Mouse (Mus musculus): ENCODE data around the gene Cdsn. TPM values are rescaled to one million over a fixed set of nuclear protein-coding genes. Genes with fewer than 3 reads are reported as not detected.

Cdsn gene
- polyA plus RNA-seq, 1 experiment = 28.6 TPM

- TF ChIP-seq POLR2A (IDR thresholded peaks at IDR 0.05; ENCODE audit: low read depth, low read length) (no peak), CTCF (IDR thresholded peaks at IDR 0.05; ENCODE audit: borderline replicate concordance, insufficient read depth, low read length) (no peak)
- Histone ChIP-seq H3K4me1 (ENCODE audit: control insufficient read depth, insufficient read depth, low read length) (no peaks in the 10 kb centered on the region), H3K27ac (ENCODE audit: insufficient read depth, low read length) (no peak overlapping the region), H3K4me3 (ENCODE audit: insufficient read depth, low read length) (no peak overlapping the region)
Measured at GRCm38 (mm10) chr17:35532360-35532759, 19.6 kb upstream of the Cdsn start.

DNA sequence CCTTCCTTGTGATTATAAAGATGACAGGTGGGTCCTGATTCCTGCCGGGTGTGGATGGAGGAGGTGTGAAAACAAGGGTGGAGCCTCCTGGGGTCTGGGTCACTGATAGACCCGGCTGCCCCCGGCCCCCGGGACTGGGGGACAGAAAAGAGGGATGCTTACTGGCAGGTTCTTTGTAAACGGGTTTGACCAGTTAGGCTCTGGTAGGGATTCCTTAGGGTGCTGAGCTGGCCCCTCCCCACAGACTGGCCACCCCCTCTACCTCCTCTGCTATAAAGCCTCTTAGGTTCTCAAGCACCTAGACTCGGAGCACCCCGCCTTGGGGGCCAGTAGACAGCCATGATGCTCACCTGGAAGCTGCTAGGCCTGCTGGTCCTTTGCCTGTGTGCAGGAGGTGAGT is 19.0 kb upstream of the Cdsn start, which contains the start of gene Psors1c2:
Gene Psors1c2 (plus strand): TSS at position 301 of the 400 bp plus-strand sequence.
- Histone ChIP-seq H3K27ac (ENCODE audit: insufficient read depth, low read length) (no peak within 1 kb of the TSS), H3K4me1 (ENCODE audit: control insufficient read depth, insufficient read depth, low read length) (no peaks in the 10 kb centered on the region)
- TF ChIP-seq CTCF (IDR thresholded peaks at IDR 0.05; ENCODE audit: borderline replicate concordance, insufficient read depth, low read length) (no peak), POLR2A (IDR thresholded peaks at IDR 0.05; ENCODE audit: low read depth, low read length) (no peak)

DNA sequence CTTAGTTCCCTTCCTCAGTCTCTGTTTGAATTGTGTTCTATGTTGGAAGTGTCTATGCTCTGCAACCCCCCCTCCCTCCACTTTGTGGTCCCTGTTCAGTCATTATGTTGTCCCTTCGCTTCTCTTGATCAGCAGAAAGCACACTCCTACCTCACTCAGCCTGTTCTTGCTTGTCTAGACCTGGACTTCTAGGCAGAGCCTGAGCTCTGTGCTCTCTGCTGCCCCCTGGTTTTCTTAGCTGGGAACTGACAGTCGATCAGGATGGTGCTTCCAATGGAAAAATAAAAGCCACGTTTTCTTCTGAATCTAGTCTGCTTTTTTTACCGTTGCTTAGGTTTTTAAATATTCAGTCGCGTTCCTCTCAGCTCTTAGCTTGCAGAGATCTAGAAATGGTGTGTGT is 17.6 kb upstream of the Cdsn start:
- peak; percentile 74 for TF ChIP-seq CTCF (IDR thresholded peaks at IDR 0.05; ENCODE audit: borderline replicate concordance, insufficient read depth, low read length)
- no peak for TF ChIP-seq POLR2A (IDR thresholded peaks at IDR 0.05; ENCODE audit: low read depth, low read length)
- no peaks in the 10 kb centered on the region for H3K4me1 ChIP-seq (ENCODE audit: control insufficient read depth, insufficient read depth, low read length)
- H3K4me3 ChIP-seq (ENCODE audit: insufficient read depth, low read length) = no peak overlapping the region
- no peak overlapping the region for H3K27ac ChIP-seq (ENCODE audit: insufficient read depth, low read length)

More for the DNA sequence above, 19.0 kb upstream of the Cdsn start, which contains the start of gene Psors1c2:
- H3K4me3 ChIP-seq (ENCODE audit: insufficient read depth, low read length) = no peak within 1 kb of the TSS

DNA sequence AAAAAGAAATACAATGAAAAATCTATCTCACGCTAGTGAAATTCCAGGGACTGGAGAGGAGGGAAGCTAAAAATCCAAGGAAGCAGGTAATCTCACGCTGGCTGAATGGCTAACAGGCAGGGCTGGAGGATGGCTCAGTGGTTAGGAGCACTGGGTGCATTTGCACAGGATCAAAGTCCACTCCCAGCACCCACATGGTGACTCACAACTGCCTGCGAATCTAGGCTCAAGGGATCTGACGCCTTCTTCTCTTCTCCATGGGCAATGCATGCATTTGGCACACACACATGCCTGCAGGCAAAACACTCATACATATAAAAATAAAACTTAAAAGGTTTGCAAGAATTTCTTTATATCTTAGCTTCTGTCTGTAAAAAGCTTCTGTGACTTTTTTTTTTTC is 14.5 kb upstream of the Cdsn start:
- H3K4me1 ChIP-seq (ENCODE audit: control insufficient read depth, insufficient read depth, low read length) = no peaks in the 10 kb centered on the region
- no peak for TF ChIP-seq CTCF (IDR thresholded peaks at IDR 0.05; ENCODE audit: borderline replicate concordance, insufficient read depth, low read length)
- no peak overlapping the region for H3K27ac ChIP-seq (ENCODE audit: insufficient read depth, low read length)
- no peak overlapping the region for H3K4me3 ChIP-seq (ENCODE audit: insufficient read depth, low read length)

DNA sequence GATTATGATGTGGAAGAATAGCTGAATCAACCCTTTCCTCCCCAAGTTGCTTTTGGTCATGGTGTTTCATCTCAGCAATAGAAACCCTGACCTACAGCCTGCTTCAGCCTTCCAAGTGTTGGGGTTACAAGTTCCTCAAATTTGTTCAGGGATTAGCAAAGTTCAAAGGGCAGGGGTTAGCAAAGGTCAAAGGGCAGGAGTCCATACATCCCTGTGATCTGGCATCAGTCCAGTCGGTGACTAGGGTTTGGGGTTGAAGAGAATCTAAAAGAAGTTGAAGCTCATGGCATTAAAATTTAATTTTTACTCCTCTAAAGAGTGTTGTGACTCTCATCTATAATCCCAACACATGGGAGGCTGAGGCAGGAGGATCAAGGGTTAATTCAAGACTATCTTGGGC is 13.5 kb upstream of the Cdsn start:
- no peaks in the 10 kb centered on the region for H3K4me1 ChIP-seq (ENCODE audit: control insufficient read depth, insufficient read depth, low read length)
- no peak overlapping the region for H3K4me3 ChIP-seq (ENCODE audit: insufficient read depth, low read length)
- H3K27ac ChIP-seq (ENCODE audit: insufficient read depth, low read length) = no peak overlapping the region
- TF ChIP-seq CTCF (IDR thresholded peaks at IDR 0.05; ENCODE audit: borderline replicate concordance, insufficient read depth, low read length) (no peak), POLR2A (IDR thresholded peaks at IDR 0.05; ENCODE audit: low read depth, low read length) (no peak)

DNA sequence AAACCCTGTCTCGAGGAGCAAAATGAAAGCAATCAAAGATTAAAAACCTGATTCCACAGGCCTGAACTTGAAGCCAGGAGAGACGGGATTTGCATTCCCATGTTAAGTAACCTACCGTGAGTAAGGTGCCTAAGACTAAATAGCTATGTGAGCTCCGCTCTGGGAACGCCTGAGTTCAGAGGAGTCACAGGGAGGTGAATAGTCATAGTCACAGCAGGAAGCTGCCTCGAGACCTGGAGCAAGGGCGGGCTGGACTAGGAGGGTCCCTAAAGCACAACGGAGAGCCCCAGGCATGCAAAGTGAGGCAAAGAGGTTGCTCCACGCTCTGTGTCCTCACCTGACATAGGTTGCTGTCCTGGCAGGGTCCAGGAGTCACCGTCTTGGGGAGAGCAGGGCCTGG is 12.4 kb upstream of the Cdsn start:
- TF ChIP-seq CTCF (IDR thresholded peaks at IDR 0.05; ENCODE audit: borderline replicate concordance, insufficient read depth, low read length) = no peak
- TF ChIP-seq POLR2A (IDR thresholded peaks at IDR 0.05; ENCODE audit: low read depth, low read length) = no peak
- H3K4me3 ChIP-seq (ENCODE audit: insufficient read depth, low read length) = no peak overlapping the region
- no peak overlapping the region for H3K27ac ChIP-seq (ENCODE audit: insufficient read depth, low read length)
- no peaks in the 10 kb centered on the region for H3K4me1 ChIP-seq (ENCODE audit: control insufficient read depth, insufficient read depth, low read length)

DNA sequence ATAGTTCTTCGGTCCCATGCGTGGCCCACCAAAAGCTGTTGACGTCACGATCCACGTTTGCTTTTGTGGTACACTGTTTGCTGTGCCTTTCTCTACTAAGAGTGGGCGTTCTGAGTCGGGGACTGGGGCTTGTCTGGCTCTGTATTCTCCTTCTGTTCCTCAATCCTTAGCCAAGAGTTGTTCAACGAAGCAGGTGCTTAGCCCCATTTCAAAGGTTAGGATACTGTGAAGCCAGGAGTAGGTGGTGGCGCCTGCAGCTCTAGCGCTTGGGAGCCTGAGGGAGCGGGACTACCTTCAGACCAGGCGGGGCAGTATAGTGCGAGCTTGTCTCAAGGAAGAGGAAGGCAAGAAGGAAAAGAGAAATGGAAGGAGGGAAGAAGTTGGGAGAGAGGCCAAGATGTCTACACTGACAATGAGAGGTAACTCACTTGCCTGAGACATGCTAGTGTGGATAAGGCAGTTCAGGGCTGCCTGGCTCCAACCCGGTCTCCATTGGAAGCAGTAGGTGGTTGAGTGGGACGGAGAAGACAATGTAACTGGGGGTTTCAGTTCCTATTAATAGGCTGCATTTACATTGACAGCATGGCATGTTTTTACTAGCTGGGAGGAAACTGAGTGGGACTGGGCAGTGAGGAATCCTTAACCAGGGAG is 9.0 kb upstream of the Cdsn start:
- TF ChIP-seq POLR2A (IDR thresholded peaks at IDR 0.05; ENCODE audit: low read depth, low read length) = no peak
- no peak for TF ChIP-seq CTCF (IDR thresholded peaks at IDR 0.05; ENCODE audit: borderline replicate concordance, insufficient read depth, low read length)
- Histone ChIP-seq H3K4me1 (ENCODE audit: control insufficient read depth, insufficient read depth, low read length) (no peaks in the 10 kb centered on the region), H3K27ac (ENCODE audit: insufficient read depth, low read length) (no peak overlapping the region), H3K4me3 (ENCODE audit: insufficient read depth, low read length) (no peak overlapping the region)

- no peak overlapping the region for H3K4me3 ChIP-seq (ENCODE audit: insufficient read depth, low read length)
- H3K27ac ChIP-seq (ENCODE audit: insufficient read depth, low read length) = no peak overlapping the region
- no peaks in the 10 kb centered on the region for H3K4me1 ChIP-seq (ENCODE audit: control insufficient read depth, insufficient read depth, low read length)
- TF ChIP-seq CTCF (IDR thresholded peaks at IDR 0.05; ENCODE audit: borderline replicate concordance, insufficient read depth, low read length) = no peak
- TF ChIP-seq POLR2A (IDR thresholded peaks at IDR 0.05; ENCODE audit: low read depth, low read length) = no peak
Measured at GRCm38 (mm10) chr17:35543412-35543861, 8.5 kb upstream of the Cdsn start.

GRCm38 (mm10) chr17:35544001-35544400 is 7.9 kb upstream of the Cdsn start:
- H3K27ac ChIP-seq (ENCODE audit: insufficient read depth, low read length) = no peak overlapping the region
- no peak overlapping the region for H3K4me3 ChIP-seq (ENCODE audit: insufficient read depth, low read length)
- no peaks in the 10 kb centered on the region for H3K4me1 ChIP-seq (ENCODE audit: control insufficient read depth, insufficient read depth, low read length)
- TF ChIP-seq CTCF (IDR thresholded peaks at IDR 0.05; ENCODE audit: borderline replicate concordance, insufficient read depth, low read length) = no peak
- TF ChIP-seq POLR2A (IDR thresholded peaks at IDR 0.05; ENCODE audit: low read depth, low read length) = no peak

GRCm38 (mm10) chr17:35544680-35545079 is 7.2 kb upstream of the Cdsn start:
- 0 out of 2 replicates have a peak, but pooled peaks have one; percentile 9 for TF ChIP-seq CTCF (IDR thresholded peaks at IDR 0.05; ENCODE audit: borderline replicate concordance, insufficient read depth, low read length)
- TF ChIP-seq POLR2A (IDR thresholded peaks at IDR 0.05; ENCODE audit: low read depth, low read length) = no peak
- H3K4me3 ChIP-seq (ENCODE audit: insufficient read depth, low read length) = no peak overlapping the region
- H3K27ac ChIP-seq (ENCODE audit: insufficient read depth, low read length) = no peak overlapping the region
- H3K4me1 ChIP-seq (ENCODE audit: control insufficient read depth, insufficient read depth, low read length) = no peaks in the 10 kb centered on the region; the same call in 1 of the 2 replicates

Measured in embryonic fibroblast, embryonic 13.5 days (primary cell).